Mouse (Mus musculus) CH12.LX (cell line): ENCODE measurements around the gene Fbxl17. TPM values are rescaled to one million over a fixed set of nuclear protein-coding genes. Genes with fewer than 3 reads are reported as not detected.

Experiments used
- DNase-seq: peaks from one replicate; pipeline ENCODE4 v3.0.0-alpha.2; 2013; ENCODE audit errors: extremely low read depth
- H3K27ac ChIP-seq: 2 replicates; pipeline ENCODE4 v1.5.1; 2012; ENCODE audit warnings: low read depth, mild to moderate bottlenecking, control low read depth, moderate library complexity; ENCODE audit not compliant: insufficient read depth
- H3K27me3 ChIP-seq: replicated peaks from 2 replicates; pipeline ENCODE3; 2012; ENCODE audit warnings: inconsistent platforms
- H3K36me3 ChIP-seq, 2 experiments: replicated peaks in 1 of 2; 2 replicates each; pipeline versions ENCODE3 to v1.6.1; 2012; ENCODE audit warnings: inconsistent platforms in 1 of 2, low read length in 1 of 2, mild to moderate bottlenecking in 1 of 2, mixed read lengths in 1 of 2, moderate library complexity in 1 of 2; ENCODE audit not compliant: control insufficient read depth in 1 of 2, insufficient read depth in 1 of 2
- H3K4me1 ChIP-seq, 2 experiments: 2 replicates each; pipeline ENCODE4 v1.6.1; 2012; ENCODE audit warnings: inconsistent platforms in 1 of 2, moderate library complexity in 1 of 2; ENCODE audit not compliant: insufficient read depth in 2 of 2, control insufficient read depth in 1 of 2
- H3K4me2 ChIP-seq: 2 replicates; pipeline ENCODE4 v1.6.1; 2012; ENCODE audit warnings: low read depth, mild to moderate bottlenecking, control low read depth; ENCODE audit not compliant: poor library complexity, insufficient read depth, severe bottlenecking
- H3K4me3 ChIP-seq, 3 experiments: fragments of 150-350 bp in 1 of 3; sonication (generic) in 1 of 3; replicated peaks in 1 of 3; 2 replicates each; pipeline versions ENCODE3 to v1.5.1; 2011 to 2012; ENCODE audit warnings: low read depth in 2 of 3, low read length in 2 of 3, mild to moderate bottlenecking in 2 of 3, moderate library complexity in 2 of 3, control low read depth in 1 of 3, improper control_type of control experiment in 1 of 3, inconsistent platforms in 1 of 3, mixed read lengths in 1 of 3; ENCODE audit not compliant: poor library complexity in 1 of 3
- H3K79me2 ChIP-seq: replicated peaks from 2 replicates; pipeline ENCODE4 v1.6.1; 2012; ENCODE audit warnings: mild to moderate bottlenecking, moderate library complexity; ENCODE audit not compliant: control insufficient read depth, poor library complexity, insufficient read depth, severe bottlenecking; ENCODE audit errors: extremely low read depth
- H3K9ac ChIP-seq: 2 replicates; pipeline ENCODE4 v1.6.1; 2012; ENCODE audit warnings: low read depth, mild to moderate bottlenecking, control low read depth, moderate library complexity; ENCODE audit not compliant: insufficient read depth
- H3K9me3 ChIP-seq: replicated peaks from 2 replicates; pipeline ENCODE3; 2012; ENCODE audit warnings: low read length, inconsistent platforms, mixed read lengths
- CTCF ChIP-seq, 2 experiments: IDR thresholded peaks in 1 of 2; conservative IDR thresholded peaks in 1 of 2; 2 replicates each; pipeline ENCODE4 v1.5.1; 2011 to 2012; ENCODE audit warnings: low read depth in 2 of 2, low read length in 2 of 2, improper control_type of control experiment in 1 of 2, inconsistent platforms in 1 of 2, mild to moderate bottlenecking in 1 of 2, moderate library complexity in 1 of 2
- E2F4 ChIP-seq: IDR thresholded peaks from 2 replicates; pipeline ENCODE4 v1.6.1; 2011; ENCODE audit warnings: low read depth, low read length, improper control_type of control experiment; ENCODE audit not compliant: insufficient replicate concordance
- ELF1 ChIP-seq: IDR thresholded peaks from 2 replicates; pipeline ENCODE4 v1.6.1; 2014; ENCODE audit warnings: low read depth, mild to moderate bottlenecking, inconsistent platforms, low read length, improper control_type of control experiment
- JUN ChIP-seq: IDR thresholded peaks from 2 replicates; pipeline ENCODE4 v1.6.1; 2011; ENCODE audit warnings: low read depth, mild to moderate bottlenecking, low read length, improper control_type of control experiment, moderate library complexity; ENCODE audit not compliant: insufficient read depth
- KAT2A ChIP-seq: IDR thresholded peaks from 2 replicates; pipeline ENCODE4 v1.6.1; 2012; ENCODE audit warnings: low read length, improper control_type of control experiment, inconsistent platforms; ENCODE audit not compliant: insufficient replicate concordance
- MAZ ChIP-seq: IDR thresholded peaks from 2 replicates; pipeline ENCODE4 v1.6.1; 2012; ENCODE audit warnings: low read depth, mild to moderate bottlenecking, inconsistent platforms, low read length, improper control_type of control experiment, moderate library complexity
- MEF2A ChIP-seq: IDR thresholded peaks from 2 replicates; pipeline ENCODE4 v1.6.1; 2014; ENCODE audit warnings: low read depth, mild to moderate bottlenecking, inconsistent platforms, low read length, improper control_type of control experiment, borderline replicate concordance
- MXI1 ChIP-seq: IDR thresholded peaks from 2 replicates; pipeline ENCODE4 v1.6.1; 2011; ENCODE audit warnings: mild to moderate bottlenecking, low read depth, low read length, improper control_type of control experiment
- NRF1 ChIP-seq: IDR thresholded peaks from 2 replicates; pipeline ENCODE4 v1.6.1; 2014; ENCODE audit warnings: low read depth, mild to moderate bottlenecking, inconsistent platforms, low read length, improper control_type of control experiment, moderate library complexity
- PAX5 ChIP-seq: IDR thresholded peaks from 2 replicates; pipeline ENCODE4 v1.6.1; 2012; ENCODE audit warnings: low read length, inconsistent platforms, mixed read lengths
- RCOR1 ChIP-seq: conservative IDR thresholded peaks from 2 replicates; pipeline ENCODE4 v1.6.1; 2012; ENCODE audit warnings: low read depth, mild to moderate bottlenecking, inconsistent platforms, low read length, improper control_type of control experiment
- ZKSCAN1 ChIP-seq: IDR thresholded peaks from 2 replicates; pipeline ENCODE4 v1.6.1; 2012; ENCODE audit warnings: low read depth, inconsistent platforms, low read length, improper control_type of control experiment, borderline replicate concordance
- ZMIZ1 ChIP-seq: IDR thresholded peaks from 2 replicates; pipeline ENCODE4 v1.6.1; 2012; ENCODE audit warnings: low read depth, mild to moderate bottlenecking, inconsistent platforms, low read length, improper control_type of control experiment
- ZNF384 ChIP-seq: IDR thresholded peaks from 2 replicates; pipeline ENCODE4 v1.6.1; 2012; ENCODE audit warnings: low read depth, low read length, improper control_type of control experiment, inconsistent platforms
- dilution Hi-C: fragments of 300-500 bp; cut with MboI; formaldehyde crosslinking; loops from 2 replicates; pipeline ENCODE4 v1.14.3; 2020; ENCODE audit warnings: low sequenced_read_pairs; ENCODE audit not compliant: extremely low pct_unique_long_range_greater_than_20kb, extremely low pct_ligation_motif_present
- in situ Hi-C: fragments of 300-500 bp; cut with MboI; formaldehyde crosslinking; loops from 3 replicates; pipeline ENCODE4 v1.14.3; 2019; ENCODE audit warnings: low sequenced_read_pairs, low pct_ligation_motif_present, low pct_unique_long_range_greater_than_20kb, mixed read lengths
- polyA plus RNA-seq: library from polyadenylated mRNA; unstranded; fragments of >175 nt; gene quantifications from 2 replicates; pipeline ENCODE4 v1.2.1, GENCODE M21; 2012; ENCODE audit warnings: low read depth; ENCODE audit not compliant: insufficient read length
- total RNA-seq, 2 experiments: library from RNA; depleted of rRNA; stranded (reverse); fragments of 300-350 nt in 1 of 2; fragments of >200 nt in 1 of 2; gene quantifications; 2 replicates each; pipeline ENCODE4 v1.2.3; 2012 to 2014

Fbxl17 gene
- total and polyA plus RNA-seq, 3 experiments = 4.0 to 6.9 (median 4.3) TPM

GRCm38 (mm10) chr17:63205316-63205715, 294.5 kb downstream of the Fbxl17 start:
- peaks cover 0 to 4% of the 10 kb centered on the region in 2 experiments; a peak in 1 of 4 replicates for H3K4me1 ChIP-seq
- H3K9ac ChIP-seq = no peak overlapping the region
- no peak overlapping the region for H3K27ac ChIP-seq
- TF ChIP-seq ELF1 = no peak
- no peak for TF ChIP-seq JUN
- no peak for TF ChIP-seq MAZ
- TF ChIP-seq MEF2A = no peak
- TF ChIP-seq CTCF (conservative IDR thresholded peaks at IDR 0.05 in 1 of 2, IDR thresholded peaks at IDR 0.05 in 1 of 2; ENCODE audit: low read depth in 2 of 2, low read length in 2 of 2) = no peak
- no peak for TF ChIP-seq RCOR1
- TF ChIP-seq ZKSCAN1 = no peak
- no peak for TF ChIP-seq ZMIZ1
- TF ChIP-seq PAX5 = no peak
- no peak for TF ChIP-seq ZNF384
- no peak for TF ChIP-seq NRF1
- H3K79me2 ChIP-seq = no peaks in the 10 kb centered on the region
- H3K9me3 ChIP-seq = no peaks in the 10 kb centered on the region
- dilution Hi-C loops (no loop called here), in situ Hi-C loops (no loop called here)
- no peaks in the 10 kb centered on the region for H3K27me3 ChIP-seq
- no peak for DNase-seq
- no peak overlapping the region for H3K4me3 ChIP-seq
- peaks cover 0 to 16% of the 10 kb centered on the region in 2 experiments for H3K36me3 ChIP-seq
- no peak overlapping the region for H3K4me2 ChIP-seq

- no peaks in the 10 kb centered on the region for H3K79me2 ChIP-seq
- H3K27ac ChIP-seq = no peak overlapping the region
- H3K4me3 ChIP-seq = no peak overlapping the region
- H3K9ac ChIP-seq = no peak overlapping the region
- no peak for DNase-seq
- H3K27me3 ChIP-seq = no peaks in the 10 kb centered on the region
- no peak overlapping the region for H3K4me2 ChIP-seq
- dilution Hi-C loops = no loop called here
- H3K36me3 ChIP-seq = peaks cover 0 to 16% of the 10 kb centered on the region in 2 experiments
- in situ Hi-C loops = no loop called here
- H3K4me1 ChIP-seq = peaks cover 0 to 10% of the 10 kb centered on the region in 2 experiments; a peak in 2 of 4 replicates
- H3K9me3 ChIP-seq = no peaks in the 10 kb centered on the region
- TF ChIP-seq E2F4 (no peak), MXI1 (no peak), KAT2A (no peak), ZKSCAN1 (no peak)
These were observed 296.1 kb downstream of the Fbxl17 start for GRCm38 (mm10) chr17:63203582-63204190.
